Mouse (Mus musculus) MEL (cell line): ENCODE data around the gene Slc16a6.

Source experiments
- CHD2 ChIP-seq: IDR thresholded peaks from 2 replicates; pipeline ENCODE4 v1.6.1; 2011; ENCODE audit warnings: low read length, improper control_type of control experiment
- CTCF ChIP-seq, 3 experiments: IDR thresholded peaks in 2 of 3; conservative IDR thresholded peaks in 1 of 3; 2 replicates each; pipeline ENCODE4 v1.5.1; 2011 to 2012; ENCODE audit warnings: low read length in 3 of 3, low read depth in 2 of 3, mild to moderate bottlenecking in 2 of 3, improper control_type of control experiment in 1 of 3, inconsistent platforms in 1 of 3, mixed read lengths in 1 of 3, moderate library complexity in 1 of 3; ENCODE audit not compliant: control insufficient read depth in 1 of 3, insufficient read depth in 1 of 3, poor library complexity in 1 of 3, severe bottlenecking in 1 of 3
- EP300 ChIP-seq, 2 experiments: IDR thresholded peaks; 2 replicates each; pipeline ENCODE4 v1.6.1; 2011; ENCODE audit warnings: improper control_type of control experiment in 2 of 2, low read length in 2 of 2, low read depth in 1 of 2, mild to moderate bottlenecking in 1 of 2
- GATA1 ChIP-seq: IDR thresholded peaks from 2 replicates; pipeline ENCODE4 v1.6.1; 2011; ENCODE audit warnings: low read depth, low read length, improper control_type of control experiment
- HCFC1 ChIP-seq: IDR thresholded peaks from 2 replicates; pipeline ENCODE4 v1.6.1; 2012; ENCODE audit warnings: low read depth, mild to moderate bottlenecking, inconsistent platforms, low read length, improper control_type of control experiment, moderate library complexity
- MAFK ChIP-seq: IDR thresholded peaks from 2 replicates; pipeline ENCODE4 v1.6.1; 2011; ENCODE audit warnings: low read depth, mild to moderate bottlenecking, low read length, improper control_type of control experiment, borderline replicate concordance
- MYC ChIP-seq: IDR thresholded peaks from 2 replicates; pipeline ENCODE4 v1.6.1; 2011; ENCODE audit warnings: low read depth, mild to moderate bottlenecking, low read length, improper control_type of control experiment, moderate library complexity
- POLR2A ChIP-seq, 2 experiments: IDR thresholded peaks; 2 replicates each; pipeline ENCODE4 v1.6.1; 2011 to 2012; ENCODE audit warnings: low read length in 2 of 2, mild to moderate bottlenecking in 2 of 2, control low read depth in 1 of 2, improper control_type of control experiment in 1 of 2, low read depth in 1 of 2, moderate library complexity in 1 of 2; ENCODE audit not compliant: control insufficient read depth in 1 of 2, insufficient read depth in 1 of 2, poor library complexity in 1 of 2
- POLR2AphosphoS2 ChIP-seq: IDR thresholded peaks from 2 replicates; pipeline ENCODE4 v1.6.1; 2011; ENCODE audit warnings: low read length, improper control_type of control experiment
- SIN3A ChIP-seq: IDR thresholded peaks from 2 replicates; pipeline ENCODE4 v1.6.1; 2012; ENCODE audit warnings: low read length, improper control_type of control experiment, inconsistent platforms
- TCF12 ChIP-seq: IDR thresholded peaks from 2 replicates; pipeline ENCODE4 v1.6.1; 2014; ENCODE audit warnings: low read depth, mild to moderate bottlenecking, inconsistent platforms, low read length, improper control_type of control experiment, moderate library complexity
- ZMIZ1 ChIP-seq: IDR thresholded peaks from 2 replicates; pipeline ENCODE4 v1.6.1; 2012; ENCODE audit warnings: low read depth, mild to moderate bottlenecking, inconsistent platforms, low read length, improper control_type of control experiment, moderate library complexity
- ZNF384 ChIP-seq: IDR thresholded peaks from 2 replicates; pipeline ENCODE4 v1.6.1; 2012; ENCODE audit warnings: low read depth, mild to moderate bottlenecking, inconsistent platforms, low read length, improper control_type of control experiment

- TF ChIP-seq EP300 (IDR thresholded peaks at IDR 0.05; ENCODE audit: low read depth in 1 of 2, low read length in 2 of 2) (no peak), MYC (no peak), POLR2AphosphoS2 (no peak), CHD2 (no peak), HCFC1 (no peak), SIN3A (no peak), GATA1 (no peak), CTCF (IDR thresholded peaks at IDR 0.05 in 2 of 3, conservative IDR thresholded peaks at IDR 0.05 in 1 of 3; ENCODE audit: control insufficient read depth in 1 of 3, insufficient read depth in 1 of 3, low read depth in 2 of 3, low read length in 3 of 3, poor library complexity in 1 of 3, severe bottlenecking in 1 of 3) (no peak), TCF12 (no peak), POLR2A (IDR thresholded peaks at IDR 0.05; ENCODE audit: control insufficient read depth in 1 of 2, insufficient read depth in 1 of 2, low read depth in 1 of 2, low read length in 2 of 2, poor library complexity in 1 of 2) (no peak), ZMIZ1 (no peak), ZNF384 (no peak), MAFK (no peak)
Observed at GRCm38 (mm10) chr11:109416709-109417420, 56.5 kb downstream of the Slc16a6 start.
